In genomic region chr1:135368245-135368644, GRCm38 (mm10) we compare ENCODE assay signal across 8 mouse cellular contexts. TPM values are rescaled to one million over a fixed set of nuclear protein-coding genes. Genes with fewer than 3 reads are reported as not detected.
DNase-seq lines count a peak whose midpoint lies in the region; ATAC-seq lines count a peak whose summit lies in the region.

No protein-coding gene starts in this region.

- peak; percentile 82 for ATAC-seq in hindbrain, embryonic 14.5 days (ENCODE audit: low FRiP score)

- peak; percentile 98 for DNase-seq in NIH3T3 (ENCODE audit: low read depth)
- peak; percentile 92 to 95 for DNase-seq in cerebellum, postnatal 14 days
- DNase-seq in frontal cortex, postnatal 36 days (ENCODE audit: low spot score in 2 of 2) = peak; percentile 85 to 92
- peak; percentile 93 for DNase-seq in hindbrain, embryonic 14.5 days (ENCODE audit: low spot score)
- DNase-seq in layer of hippocampus, postnatal 36 days = peak; percentile 88
- DNase-seq in lung, postnatal 25 days (ENCODE audit: low spot score) = peak; percentile 90
- DNase-seq in retina, adult 2 months (ENCODE audit: low read depth, low spot score) = peak; percentile 81
- peak; percentile 49 to 51 for DNase-seq in thymus, postnatal 36 days

- peak overlapping the region; percentile 33 for H3K4me3 ChIP-seq in hindbrain, embryonic 14.5 days (replicated peaks; ENCODE audit: low read length)

- under 1% methylated on average over 20 of the region's 20 CpGs for WGBS in hindbrain, embryonic 14.5 days

- H3K36me3 ChIP-seq in hindbrain, embryonic 14.5 days (replicated peaks; ENCODE audit: control insufficient read depth, insufficient read depth) = no peaks in the 10 kb centered on the region

- H3K27me3 ChIP-seq in hindbrain, embryonic 14.5 days (ENCODE audit: control insufficient read depth, insufficient read depth, low read length) = no peaks in the 10 kb centered on the region

- H3K27ac ChIP-seq in hindbrain, embryonic 14.5 days = no peak overlapping the region

- H3K4me1 ChIP-seq in hindbrain, embryonic 14.5 days (replicated peaks; ENCODE audit: control insufficient read depth, insufficient read depth, low read length) = peaks cover 19% of the 10 kb centered on the region

- H3K9ac ChIP-seq in hindbrain, embryonic 14.5 days = peak overlapping the region; percentile 64

- H3K9me3 ChIP-seq in hindbrain, embryonic 14.5 days (ENCODE audit: control insufficient read depth, low read length) = no peaks in the 10 kb centered on the region

- peak overlapping the region; percentile 82 for H3K4me2 ChIP-seq in hindbrain, embryonic 14.5 days (replicated peaks)

RNA-seq across cellular contexts. Expression of gene Shisa4, which starts 6.8 kb away (rescaled TPM):
- polyA plus RNA-seq in hindbrain, embryonic 14.5 days (2014; fragmentation: Nextera tagmentation; extraction: Ambion mirVana) = 65.6 and 79.8 TPM in 2 replicates
- 100 to 1,000 TPM; 112 to 121 TPM for total RNA-seq in layer of hippocampus, postnatal 36 days (2021)

RNA-seq across cellular contexts. Expression of gene Lmod1, which starts 43.6 kb away (rescaled TPM):
- polyA plus RNA-seq in hindbrain, embryonic 14.5 days (2014; fragmentation: Nextera tagmentation; extraction: Ambion mirVana) = 0.33 and 0.43 TPM in 2 replicates
- total RNA-seq in layer of hippocampus, postnatal 36 days (2021) = under 1 TPM; 0.70 to 0.91 TPM

RNA-seq across cellular contexts. Expression of gene Timm17a, which starts 54.7 kb away (rescaled TPM):
- polyA plus RNA-seq in hindbrain, embryonic 14.5 days (2014; fragmentation: Nextera tagmentation; extraction: Ambion mirVana) = 172 and 176 TPM in 2 replicates
- total RNA-seq in layer of hippocampus, postnatal 36 days (2021) = 100 to 1,000 TPM; 162 to 176 TPM
